Mouse (Mus musculus): ENCODE measurements around the gene Zc3h10.
"Not testable (repeated sequence)": the region's sequence is repeated elsewhere in the genome, so short reads cannot be mapped to it uniquely, and the experiment has no call there.

Gene Zc3h10

DNA sequence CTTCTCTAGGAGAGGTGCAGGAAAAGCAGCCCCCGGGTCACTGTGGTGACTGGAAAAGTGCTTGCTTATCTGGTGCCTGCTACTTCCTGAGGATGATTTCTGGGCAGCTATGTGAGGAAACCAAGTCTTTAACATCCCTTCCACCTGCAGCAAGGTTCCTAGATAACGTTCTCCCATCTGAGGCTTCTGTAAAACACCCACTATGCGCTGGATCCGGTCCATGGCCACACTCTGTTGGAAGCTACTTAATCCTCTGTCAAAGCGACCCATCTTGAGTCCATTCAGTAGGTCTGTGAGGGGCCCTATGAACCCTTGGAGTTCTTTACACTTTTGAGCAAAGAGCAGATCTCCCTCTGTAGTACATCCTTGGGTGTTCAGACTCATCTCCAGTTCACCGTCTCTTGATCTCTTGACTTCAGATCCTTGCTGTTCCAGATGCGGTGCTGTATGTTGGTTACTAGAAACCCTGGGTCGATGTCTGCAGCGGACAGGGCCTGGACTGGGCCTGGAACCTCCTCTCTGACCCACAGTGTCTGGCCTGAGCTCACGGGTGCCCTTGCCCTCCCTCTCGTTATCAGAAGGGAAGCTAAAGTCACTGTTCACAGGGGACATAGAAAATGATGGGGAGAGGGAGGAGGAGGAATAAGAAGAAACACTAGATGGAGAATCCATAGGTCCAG, 2.7 kb upstream of the Zc3h10 start:
- not testable (repeated sequence) for DNase-seq

GRCm38 (mm10) chr10:128549682-128550057, 2.1 kb upstream of the Zc3h10 start:
- peak in 1 of 2 experiments; percentile 46 for DNase-seq

GRCm38 (mm10) chr10:128548947-128549681, 1.5 kb upstream of the Zc3h10 start, which contains the start of gene Rpl41:
Gene Rpl41, minus strand, starts transcription at chr10:128549305.
- DNase-seq, result peak; percentile 94 to 97

GRCm38 (mm10) chr10:128548051-128548791, 647 bp upstream of the Zc3h10 start:
- DNase-seq, result not testable (repeated sequence)

DNA sequence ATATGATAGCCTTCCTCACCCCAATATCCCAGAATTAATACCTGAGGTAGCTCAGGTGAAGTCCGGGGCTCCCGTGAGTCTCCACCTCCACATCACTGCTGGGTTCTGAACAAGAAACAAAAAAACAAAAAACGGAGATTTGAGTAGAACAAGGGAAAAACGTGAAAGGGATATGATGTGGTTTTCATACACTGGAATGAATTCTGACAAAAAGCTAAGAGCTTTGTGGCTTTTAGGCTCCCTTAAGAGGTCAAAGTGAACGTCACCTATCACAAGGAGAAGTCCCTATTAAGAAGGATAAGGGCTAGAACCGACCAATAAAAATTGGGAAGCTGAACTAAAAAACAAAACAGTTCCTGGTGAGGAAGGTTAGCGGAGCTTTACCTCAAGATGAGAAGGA, 787 bp downstream of the Zc3h10 start:
- no peak for DNase-seq

GRCm38 (mm10) chr10:128546361-128546760, 1.2 kb downstream of the Zc3h10 start:
- DNase-seq, result no peak

DNA sequence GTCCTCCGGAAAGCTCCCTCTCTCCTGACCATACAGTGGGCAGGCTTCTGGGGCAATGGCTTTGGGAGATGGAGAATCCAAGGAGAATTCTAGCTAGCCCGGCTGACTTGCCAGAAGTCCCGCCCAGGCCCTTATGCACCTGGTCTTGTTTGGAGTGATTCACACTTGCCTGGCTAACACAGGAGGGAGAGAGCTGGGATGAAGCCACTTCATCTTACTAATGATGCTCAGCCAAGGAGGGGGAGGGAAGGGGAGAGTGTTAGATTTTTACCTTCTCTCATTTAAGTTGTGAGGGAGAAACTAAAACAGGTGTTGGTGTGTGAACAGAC, 2.0 kb downstream of the Zc3h10 start:
- no peak for DNase-seq

DNA sequence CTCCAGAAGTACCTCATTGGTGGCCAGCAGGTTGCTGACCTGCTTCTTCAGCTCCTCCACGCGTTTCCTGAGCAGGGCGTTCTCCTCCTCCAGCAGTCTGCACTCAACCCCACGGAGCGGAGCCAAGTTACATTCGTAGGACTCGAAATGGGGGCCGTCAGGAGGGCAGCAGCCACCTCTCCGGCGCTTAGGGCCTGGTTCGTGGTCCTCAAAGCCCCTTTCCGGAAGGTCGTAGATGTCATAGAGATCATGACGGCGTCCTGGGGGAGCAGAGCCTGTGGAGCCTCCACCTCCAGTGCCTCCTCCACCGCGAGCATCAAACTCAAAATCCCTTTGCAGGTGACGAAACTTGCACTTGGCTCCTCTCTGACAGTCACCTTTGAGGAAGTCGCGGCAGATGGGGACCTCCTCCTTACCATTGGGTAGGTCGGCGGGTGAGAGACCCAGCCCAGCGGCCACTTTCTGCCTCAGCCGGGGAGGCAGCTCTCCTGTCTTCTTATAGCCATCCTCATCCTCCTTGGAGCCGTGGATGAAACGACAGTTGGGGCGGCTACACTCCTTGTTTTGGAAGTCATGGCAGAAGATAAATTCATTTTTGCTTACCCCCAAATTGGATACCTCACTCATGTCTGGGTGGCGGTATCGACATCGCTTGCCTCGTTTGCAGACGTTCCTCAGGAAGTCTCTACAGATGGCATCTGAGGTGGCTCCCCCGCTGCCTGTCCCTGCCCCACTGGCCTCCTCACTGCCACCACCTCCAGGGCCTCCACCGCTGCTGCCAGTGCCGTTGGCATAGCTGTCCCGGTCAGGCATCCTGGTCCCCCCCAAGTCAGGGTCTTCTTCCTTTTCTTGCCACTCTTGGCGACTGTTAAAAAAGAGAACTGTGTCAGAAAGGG, 2.7 kb downstream of the Zc3h10 start:
- DNase-seq, result peak in 1 of 2 experiments; percentile 39

- no peak for DNase-seq
These were observed 3.4 kb downstream of the Zc3h10 start for GRCm38 (mm10) chr10:128544151-128544657.

- DNase-seq, result no peak
These were observed 4.5 kb downstream of the Zc3h10 start for GRCm38 (mm10) chr10:128543100-128543499.

- DNase-seq, result no peak
These were observed 9.2 kb downstream of the Zc3h10 start for GRCm38 (mm10) chr10:128538340-128538870.

DNA sequence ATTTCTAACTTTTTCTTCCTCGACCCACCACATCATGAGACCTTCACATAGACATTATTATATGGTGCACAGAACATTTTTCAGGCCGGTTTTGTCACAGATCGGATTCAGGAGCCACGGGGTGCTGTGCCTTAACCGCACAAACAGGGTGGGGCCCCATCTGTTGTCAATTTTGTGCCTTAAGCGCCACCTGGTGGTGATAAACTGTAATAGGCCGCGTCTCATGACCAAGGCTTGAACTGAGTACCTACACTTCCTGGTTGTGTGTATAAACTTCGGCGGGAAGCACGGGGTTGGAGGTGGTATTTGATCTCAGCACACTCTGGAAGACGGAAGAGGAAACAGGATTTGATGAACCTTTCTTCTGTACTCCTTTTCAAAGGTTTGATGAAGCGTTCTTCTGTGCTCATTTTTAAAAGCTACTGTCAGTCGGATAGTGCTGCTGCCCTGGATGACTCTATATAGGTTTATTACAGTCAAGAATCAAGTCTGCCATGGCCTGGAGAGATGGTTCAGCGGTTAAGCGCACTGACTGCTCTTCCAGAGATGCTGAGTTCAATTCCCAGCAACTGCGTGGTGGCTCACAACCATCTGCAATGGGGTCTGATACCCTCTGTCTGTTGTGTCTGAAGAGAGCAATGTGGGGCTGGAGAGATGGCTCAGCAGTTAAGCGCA, 11.2 kb downstream of the Zc3h10 start:
- peak; percentile 89 to 93 for DNase-seq

- DNase-seq, result no peak
These were observed 11.8 kb downstream of the Zc3h10 start for GRCm38 (mm10) chr10:128535624-128536265.

DNA sequence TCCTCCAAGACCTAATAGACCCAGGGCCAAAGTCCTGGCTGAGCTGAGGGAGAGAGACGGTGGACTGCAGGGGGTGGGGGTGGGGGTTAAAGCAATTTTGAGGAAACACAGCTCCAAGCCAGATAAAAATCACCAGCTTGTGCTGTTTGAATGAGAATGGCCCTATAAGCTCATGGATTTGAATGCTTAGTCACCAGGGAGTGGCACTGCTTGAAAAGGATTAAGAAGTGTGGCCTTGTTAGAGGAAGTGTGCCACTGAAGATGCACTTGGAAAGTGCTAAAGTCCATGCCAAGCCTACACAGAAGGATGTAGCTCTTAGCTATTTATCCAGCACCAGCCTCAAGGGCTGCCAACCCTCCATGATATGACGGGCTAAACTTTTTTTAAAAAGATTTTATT, 12.4 kb downstream of the Zc3h10 start:
- DNase-seq, result no peak

DNA sequence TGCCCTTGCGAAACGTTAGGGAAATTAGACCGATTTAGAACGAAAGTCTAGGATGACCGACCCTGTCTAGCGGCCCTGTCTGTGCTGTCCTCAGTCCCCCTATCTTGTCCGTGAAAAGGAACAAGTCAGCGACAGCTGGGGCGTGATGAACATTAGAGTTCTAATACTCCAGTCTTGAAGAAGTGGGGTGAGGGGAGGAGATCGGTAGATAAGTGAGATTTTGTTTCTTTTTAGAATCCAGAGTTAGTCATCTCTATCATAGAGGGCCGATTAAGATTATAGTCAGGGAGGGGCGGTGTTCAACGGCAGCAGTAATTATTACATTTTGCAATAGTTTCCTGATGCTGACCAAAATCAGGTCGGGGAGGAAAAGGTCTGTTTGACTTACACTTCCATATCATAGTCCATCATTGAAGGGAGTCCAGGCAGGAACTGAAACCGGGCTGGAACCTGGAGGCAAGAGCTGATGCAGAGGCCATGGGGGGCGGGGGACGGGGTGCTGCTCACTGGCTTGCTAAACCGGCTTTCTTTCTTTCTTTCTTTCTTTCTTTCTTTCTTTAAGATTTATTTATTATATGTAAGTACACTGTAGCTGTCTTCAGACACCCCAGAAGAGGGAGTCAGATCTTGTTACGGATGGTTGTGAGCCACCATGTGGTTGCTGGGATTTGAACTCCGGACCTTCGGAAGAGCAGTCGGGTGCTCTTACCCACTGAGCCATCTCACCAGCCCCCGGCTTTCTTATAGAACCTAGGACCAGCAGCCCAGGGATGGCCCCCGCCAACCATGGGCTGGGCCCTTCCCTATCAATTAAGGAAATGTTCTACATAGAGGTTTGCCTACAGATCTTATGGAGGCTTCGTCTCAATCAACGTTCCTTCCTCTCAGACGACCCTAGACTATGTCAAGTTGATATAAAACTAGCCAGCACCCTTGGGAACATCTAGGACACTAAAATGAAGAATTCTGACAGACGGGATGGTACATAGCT, 20.9 kb downstream of the Zc3h10 start:
- DNase-seq, result no peak

GRCm38 (mm10) chr10:128525671-128526308, 21.8 kb downstream of the Zc3h10 start, which contains the start of gene Esyt1:
Gene Esyt1, minus strand, starts transcription at chr10:128525871.
- peak; percentile 95 to 99 for DNase-seq

- peak; percentile 54 to 77 for DNase-seq
These were observed 22.6 kb downstream of the Zc3h10 start for GRCm38 (mm10) chr10:128524732-128525662.

Data from kidney, postnatal 25 days (tissue).